Mouse (Mus musculus): Measurements from ENCODE around the gene Dis3l2.

DNA sequence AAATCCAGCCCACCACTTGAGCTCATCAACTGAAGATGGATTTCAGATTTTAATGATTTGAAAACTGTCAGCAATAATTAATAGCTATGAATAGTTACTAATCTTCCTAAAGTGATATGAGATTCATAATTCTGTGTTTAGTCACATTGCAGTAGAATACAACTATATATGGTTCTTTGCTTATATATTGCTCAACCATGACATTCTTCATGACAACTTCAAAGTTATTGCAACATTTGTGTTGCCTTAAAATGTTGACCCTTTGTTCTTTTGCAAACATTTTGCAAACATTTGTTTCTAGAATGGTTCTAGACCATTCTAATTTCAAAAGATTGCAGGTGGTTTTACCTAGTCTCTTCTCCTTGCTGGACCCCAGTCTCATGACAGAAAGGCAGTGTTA, 175.1 kb downstream of the Dis3l2 start:
- no peak for TF ChIP-seq CTCF (conservative IDR thresholded peaks at IDR 0.05 in 1 of 2, IDR thresholded peaks at IDR 0.05 in 1 of 2; ENCODE audit: low read depth in 2 of 2, low read length in 2 of 2)
- TF ChIP-seq NRF1 (IDR thresholded peaks at IDR 0.05; ENCODE audit: low read depth, low read length): no peak
- TF ChIP-seq MAX (IDR thresholded peaks at IDR 0.05; ENCODE audit: low read length): no peak
- TF ChIP-seq ZKSCAN1 (IDR thresholded peaks at IDR 0.05; ENCODE audit: borderline replicate concordance, low read depth, low read length): no peak
- no peak for TF ChIP-seq EP300 (IDR thresholded peaks at IDR 0.05; ENCODE audit: low read length)
- no peak for TF ChIP-seq POLR2A (IDR thresholded peaks at IDR 0.05; ENCODE audit: low read depth, low read length)

All from CH12.LX (cell line).